Mouse (Mus musculus) kidney, embryonic 14.5 days (tissue): ENCODE data around the gene Plod3. TPM values are rescaled to one million over a fixed set of nuclear protein-coding genes. Genes with fewer than 3 reads are reported as not detected.

Experiments
- ATAC-seq: fragments of 200-750 bp; cut with Nextera tagmentation; 2 replicates; pipeline ENCODE4 v1.8.0; 2017; ENCODE audit warnings: moderate number of reproducible peaks, mild to moderate bottlenecking, moderate TSS enrichment, moderate library complexity; ENCODE audit not compliant: low FRiP score, low TSS enrichment
- H3K27ac ChIP-seq: fragments of 300-500 bp; sonication (generic); 2 replicates; pipeline ENCODE4 v1.5.1; 2014; ENCODE audit warnings: low read depth, mild to moderate bottlenecking, low read length, moderate library complexity, mixed read lengths
- H3K27me3 ChIP-seq: fragments of 300-500 bp; sonication (generic); 2 replicates; pipeline ENCODE4 v1.6.1; 2014; ENCODE audit warnings: mild to moderate bottlenecking, low read length; ENCODE audit not compliant: control insufficient read depth, insufficient read depth
- H3K36me3 ChIP-seq: fragments of 300-500 bp; sonication (generic); 2 replicates; pipeline ENCODE4 v1.6.1; 2014; ENCODE audit warnings: low read length, mixed read lengths; ENCODE audit not compliant: control insufficient read depth, insufficient read depth
- H3K4me1 ChIP-seq: fragments of 300-500 bp; sonication (generic); 2 replicates; pipeline ENCODE4 v1.6.1; 2014; ENCODE audit warnings: low read length, mixed read lengths; ENCODE audit not compliant: control insufficient read depth, insufficient read depth
- H3K4me2 ChIP-seq: fragments of 300-500 bp; sonication (generic); replicated peaks from 2 replicates; pipeline ENCODE4 v1.6.1; 2014; ENCODE audit warnings: low read depth, mild to moderate bottlenecking, low read length
- H3K4me3 ChIP-seq: fragments of 300-500 bp; sonication (generic); 2 replicates; pipeline ENCODE4 v1.5.1; 2014; ENCODE audit warnings: mild to moderate bottlenecking, low read length
- H3K9ac ChIP-seq: fragments of 300-500 bp; sonication (generic); 2 replicates; pipeline ENCODE4 v1.6.1; 2014; ENCODE audit warnings: low read depth, mild to moderate bottlenecking, low read length, moderate library complexity
- H3K9me3 ChIP-seq: fragments of 300-500 bp; sonication (generic); 2 replicates; pipeline ENCODE4 v1.6.1; 2016; ENCODE audit warnings: low read length; ENCODE audit not compliant: control insufficient read depth
- WGBS: fragments of 180-500 bp; shearing (Covaris S2); extraction: QIAGEN DNeasy Blood & Tissue Kit; methylation state at CpG from one replicate; pipeline ENCODE4 v1.1.7; 2014; 5-methylcytosine and 5-hydroxymethylcytosine counted together
- polyA plus RNA-seq: library from polyadenylated mRNA; unstranded; fragments of >200 nt; fragmentation: Nextera tagmentation; extraction: Ambion mirVana; gene quantifications from 2 replicates; pipeline ENCODE4 v1.2.1, GENCODE M21; 2014

Plod3 gene
- polyA plus RNA-seq, 1 experiment from 2014 or later: 41.4 TPM

DNA sequence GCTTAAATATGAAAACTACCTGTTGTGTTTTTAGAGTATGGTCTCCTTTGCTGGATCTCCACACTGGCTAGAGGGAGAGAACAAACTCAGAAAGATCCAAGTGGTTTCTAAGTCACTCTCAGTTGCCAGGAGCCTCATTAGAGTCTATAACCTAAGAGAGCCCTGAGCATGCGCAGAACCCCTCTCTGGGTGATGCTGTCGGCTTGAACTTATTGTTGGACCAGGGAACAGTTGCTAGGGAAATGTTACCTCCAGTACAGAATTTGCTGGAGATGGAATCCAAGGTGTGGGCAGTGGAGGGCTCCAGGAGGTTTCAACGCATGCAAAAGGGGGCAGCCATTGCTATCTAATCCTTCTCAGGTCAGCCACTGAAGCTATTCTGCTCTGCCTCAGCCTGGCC, 37.5 kb downstream of the Plod3 start:
- no peak overlapping the region for H3K9ac ChIP-seq
- no peaks in the 10 kb centered on the region for H3K36me3 ChIP-seq
- no peak overlapping the region for H3K4me3 ChIP-seq
- no peak for ATAC-seq
- no peak overlapping the region for H3K27ac ChIP-seq
- no peaks in the 10 kb centered on the region for H3K9me3 ChIP-seq
- WGBS: 43% methylated on average over 3 of the region's 3 CpGs
- H3K4me2 ChIP-seq: no peak overlapping the region
- peaks cover 42% of the 10 kb centered on the region for H3K27me3 ChIP-seq
- H3K4me1 ChIP-seq: peaks cover 9% of the 10 kb centered on the region

GRCm38 (mm10) chr5:137025132-137025531, 38.3 kb downstream of the Plod3 start:
- Histone ChIP-seq H3K9me3 (no peaks in the 10 kb centered on the region), H3K27me3 (peaks cover 48% of the 10 kb centered on the region), H3K4me3 (no peak overlapping the region), H3K36me3 (no peaks in the 10 kb centered on the region), H3K27ac (no peak overlapping the region), H3K4me2 (peak overlapping the region; percentile 12; the same call in 1 of the 2 replicates), H3K9ac (no peak overlapping the region), H3K4me1 (peaks cover 16% of the 10 kb centered on the region)
- no peak for ATAC-seq
- WGBS: 1% methylated on average over 22 of the region's 23 CpGs

DNA sequence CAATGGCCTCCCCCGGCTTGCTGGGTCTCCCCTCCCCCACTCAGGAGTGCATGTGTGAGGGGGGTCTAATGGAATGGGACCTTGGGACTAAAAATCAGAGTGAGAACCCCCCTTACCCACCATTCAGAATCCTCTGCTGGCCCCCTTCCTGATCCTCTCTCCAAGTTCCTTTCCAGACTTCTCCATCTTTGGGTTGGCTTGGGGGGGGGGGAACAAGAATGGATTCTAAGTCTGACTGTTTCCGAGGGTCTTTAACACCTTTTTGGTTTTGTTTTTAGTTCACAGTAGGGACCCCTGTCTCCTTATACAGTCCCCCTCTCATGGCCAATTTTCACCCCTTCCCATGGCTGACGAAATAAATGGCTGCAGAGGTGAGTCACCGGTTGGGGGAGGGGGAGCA, 39.3 kb downstream of the Plod3 start, which contains the start of gene Vgf:
Vgf (plus strand) TSS at position 301 of the 400 bp plus-strand sequence.
- Histone ChIP-seq H3K4me3 (no peak within 1 kb of the TSS), H3K4me2 (peak within 1 kb of the TSS; percentile 12; the same call in 1 of the 2 replicates)

DNA sequence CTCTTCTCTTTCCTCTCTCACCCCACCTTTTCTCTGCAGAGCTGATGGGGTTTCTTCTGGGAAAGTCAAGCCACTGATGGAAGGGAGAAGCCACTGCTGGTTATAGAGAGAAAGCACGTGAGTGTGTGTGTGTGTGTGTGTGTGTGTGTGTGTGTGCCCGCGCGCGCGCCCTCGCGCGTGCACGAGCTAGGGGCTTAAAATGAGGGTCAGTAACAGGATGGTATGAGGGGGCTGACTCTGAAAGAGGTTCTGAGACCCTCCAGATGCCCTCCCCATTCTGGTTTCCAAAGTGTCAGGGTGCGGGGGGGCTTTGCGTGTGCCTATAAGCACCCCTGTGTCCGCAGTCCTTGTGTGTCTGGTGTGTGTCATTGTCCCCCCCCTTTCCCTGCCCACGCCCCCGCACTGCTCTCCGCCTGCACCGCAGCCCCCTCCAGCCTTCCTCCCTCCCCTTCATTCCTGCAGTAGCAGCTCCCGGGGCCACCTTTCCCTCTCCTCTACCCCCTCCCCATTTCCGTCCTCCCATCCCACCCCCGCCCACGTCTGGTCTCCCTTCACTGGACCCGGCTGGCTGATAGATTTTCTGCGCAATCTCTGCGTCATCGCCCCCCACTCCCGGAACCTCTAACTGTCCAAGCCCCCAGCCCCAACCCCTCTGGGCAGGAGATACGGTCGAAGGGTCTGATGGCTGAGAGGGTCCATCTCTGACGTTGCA, 41.9 kb downstream of the Plod3 start:
- Histone ChIP-seq H3K4me2 (peak overlapping the region; percentile 64), H3K27me3 (peaks cover 71% of the 10 kb centered on the region), H3K9ac (no peak overlapping the region), H3K27ac (no peak overlapping the region), H3K4me3 (no peak overlapping the region; the same call in 1 of the 2 replicates), H3K36me3 (no peaks in the 10 kb centered on the region), H3K4me1 (peaks cover 33% of the 10 kb centered on the region), H3K9me3 (no peaks in the 10 kb centered on the region)
- 1% methylated on average over 27 of the region's 29 CpGs for WGBS
- no peak for ATAC-seq

More for the DNA sequence above, 39.3 kb downstream of the Plod3 start, which contains the start of gene Vgf:
- Histone ChIP-seq H3K27me3 (peaks cover 57% of the 10 kb centered on the region), H3K9ac (no peak within 1 kb of the TSS), H3K4me1 (peaks cover 16% of the 10 kb centered on the region), H3K9me3 (no peaks in the 10 kb centered on the region), H3K36me3 (no peaks in the 10 kb centered on the region), H3K27ac (no peak within 1 kb of the TSS)
- WGBS: 22% methylated on average over 4 of the region's 4 CpGs
- ATAC-seq: no peak

DNA sequence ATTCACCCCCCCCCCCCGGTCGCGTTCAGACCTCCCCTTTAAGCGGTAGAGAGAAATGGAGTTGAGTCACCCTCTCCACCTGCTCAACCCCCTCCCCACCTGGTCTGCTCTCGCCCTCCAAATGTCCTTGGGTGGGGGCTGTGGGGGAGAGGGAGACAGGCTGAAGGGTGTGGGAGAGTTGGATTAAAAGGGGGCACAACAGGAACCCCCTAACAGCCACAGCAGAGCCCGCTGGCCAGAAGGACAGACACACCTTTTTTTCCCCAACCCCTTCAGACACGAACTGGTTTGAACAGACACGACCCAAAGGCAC, 42.4 kb downstream of the Plod3 start:
- H3K4me1 ChIP-seq: peaks cover 33% of the 10 kb centered on the region
- no peaks in the 10 kb centered on the region for H3K36me3 ChIP-seq
- no peak overlapping the region for H3K9ac ChIP-seq
- H3K9me3 ChIP-seq: no peaks in the 10 kb centered on the region
- WGBS: 0% methylated on average over 8 of the region's 8 CpGs
- H3K4me2 ChIP-seq: peak overlapping the region; percentile 64
- peaks cover 71% of the 10 kb centered on the region for H3K27me3 ChIP-seq
- ATAC-seq: no peak
- H3K27ac ChIP-seq: no peak overlapping the region
- H3K4me3 ChIP-seq: peak overlapping the region; percentile 35; the same call in 1 of the 2 replicates

DNA sequence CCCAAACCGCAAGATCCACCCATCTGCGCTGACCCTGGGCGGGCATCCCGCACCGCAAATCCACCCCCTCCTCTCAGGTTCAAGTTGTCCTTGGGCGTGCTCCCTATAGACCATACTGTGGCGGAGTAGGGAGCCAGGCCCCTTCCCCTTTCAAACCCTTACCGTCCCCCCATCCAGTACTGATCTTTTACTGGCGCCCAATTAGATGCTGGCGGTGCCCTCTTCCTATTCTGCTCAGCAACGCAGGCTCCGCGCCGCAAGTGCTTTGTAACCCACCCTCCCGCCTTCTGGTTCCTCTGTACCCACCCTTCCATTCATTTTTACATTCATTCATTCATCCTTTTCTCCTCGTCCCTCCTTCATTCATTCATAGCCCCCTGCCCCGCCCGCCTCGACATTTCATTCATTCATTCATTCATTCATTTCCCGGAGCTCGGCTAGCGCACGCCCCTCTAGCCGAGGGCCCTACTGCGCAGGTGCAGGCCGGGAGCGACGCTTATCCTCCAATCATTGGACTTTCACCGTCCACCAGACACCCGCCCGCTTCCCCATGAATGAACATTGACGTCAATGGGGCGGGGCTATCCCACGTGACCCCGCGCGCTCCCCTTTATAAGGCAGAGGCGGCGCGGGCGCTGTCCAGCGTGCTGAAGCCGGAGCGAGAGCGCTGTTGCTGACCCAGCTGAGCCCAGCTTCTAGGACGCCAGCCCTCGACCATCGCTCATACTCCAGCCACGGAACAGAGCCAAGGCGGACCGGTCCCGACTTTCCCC, 43.0 kb downstream of the Plod3 start:
- no peak overlapping the region; the same call in 1 of the 2 replicates for H3K9ac ChIP-seq
- no peaks in the 10 kb centered on the region for H3K9me3 ChIP-seq
- H3K4me1 ChIP-seq: peaks cover 33% of the 10 kb centered on the region
- H3K27me3 ChIP-seq: peaks cover 66% of the 10 kb centered on the region
- H3K27ac ChIP-seq: no peak overlapping the region
- peak; percentile 63 for ATAC-seq
- peak overlapping the region; percentile 64 for H3K4me2 ChIP-seq
- peak overlapping the region; percentile 35 for H3K4me3 ChIP-seq
- WGBS: under 1% methylated on average over 51 of the region's 52 CpGs
- H3K36me3 ChIP-seq: no peaks in the 10 kb centered on the region

- H3K4me2 ChIP-seq: peak overlapping the region; percentile 64
- peaks cover 29% of the 10 kb centered on the region for H3K4me1 ChIP-seq
- H3K9ac ChIP-seq: no peak overlapping the region
- no peak for ATAC-seq
- no peaks in the 10 kb centered on the region for H3K9me3 ChIP-seq
- peaks cover 61% of the 10 kb centered on the region for H3K27me3 ChIP-seq
- H3K27ac ChIP-seq: no peak overlapping the region
- peak overlapping the region; percentile 35; the same call in 1 of the 2 replicates for H3K4me3 ChIP-seq
- no peaks in the 10 kb centered on the region for H3K36me3 ChIP-seq
- WGBS: 14% methylated on average over 22 of the region's 22 CpGs
These were observed 43.6 kb downstream of the Plod3 start for GRCm38 (mm10) chr5:137030416-137030810.

GRCm38 (mm10) chr5:137031076-137032032, 44.5 kb downstream of the Plod3 start:
- under 1% methylated on average over 77 of the region's 78 CpGs for WGBS
- peaks cover 29% of the 10 kb centered on the region for H3K4me1 ChIP-seq
- peaks cover 4% of the 10 kb centered on the region; the same call in 1 of the 2 replicates for H3K36me3 ChIP-seq
- H3K27me3 ChIP-seq: peaks cover 51% of the 10 kb centered on the region
- H3K9me3 ChIP-seq: no peaks in the 10 kb centered on the region
- no peak overlapping the region for H3K9ac ChIP-seq
- ATAC-seq: no peak
- peak overlapping the region; percentile 49 for H3K4me3 ChIP-seq
- peak overlapping the region; percentile 99 for H3K4me2 ChIP-seq
- no peak overlapping the region for H3K27ac ChIP-seq
